13 mouse cellular contexts compared by ENCODE assay signal in the genomic region with DNA sequence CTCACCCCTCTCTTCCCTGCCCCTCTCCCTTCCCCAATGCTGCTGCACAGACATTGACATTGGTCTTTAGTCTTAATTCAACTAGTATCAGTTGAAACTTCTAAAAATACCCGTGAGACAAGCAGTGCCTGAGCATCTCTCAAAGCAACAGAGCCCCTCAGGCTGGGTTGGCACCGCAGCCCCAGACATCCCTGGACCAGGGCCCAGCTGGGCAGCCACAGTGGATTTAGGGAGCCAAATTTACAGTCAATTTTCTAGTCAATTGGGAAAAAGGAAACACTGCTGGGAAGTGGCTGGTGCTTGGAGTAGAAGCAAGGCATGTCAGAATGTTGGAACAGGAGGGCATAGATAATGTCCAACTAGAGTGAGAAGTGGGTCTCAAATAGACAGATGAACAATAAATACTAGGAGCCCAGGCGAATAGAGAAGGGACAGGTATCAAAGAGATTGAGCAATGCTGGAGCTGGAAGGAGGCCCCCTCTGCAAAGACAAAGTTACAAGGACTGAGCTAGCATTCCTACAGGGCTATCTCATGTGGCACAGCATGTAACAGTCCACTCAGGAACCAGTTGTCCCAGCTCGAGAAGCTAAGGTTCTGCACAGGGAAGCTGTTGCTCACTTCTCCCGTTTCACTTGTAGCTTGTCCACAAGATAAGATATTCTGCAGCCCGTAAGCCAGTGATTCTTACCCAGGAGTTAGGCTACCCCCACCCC.
A peak's percentile ranks its signal among the peaks of the same experiment; 100 is the strongest.
DNase-seq lines count a peak whose midpoint lies in the region; ATAC-seq lines count a peak whose summit lies in the region.
"Had no signal": no experiment of that assay in that cellular context is flagged by ENCODE, and none has a peak within 500 bp of the region (broad histone marks: within the 10 kb centered on the region; RNA-seq: fewer than 3 reads in every experiment).

No protein-coding gene starts in this region.

- no peaks in the 10 kb centered on the region for H3K27me3 ChIP-seq in heart, embryonic 15.5 days
- H3K27me3 ChIP-seq in midbrain, embryonic 11.5 days (ENCODE audit: control insufficient read depth, insufficient read depth, low read length), result no peaks in the 10 kb centered on the region
- H3K27me3 ChIP-seq in midbrain, embryonic 14.5 days (ENCODE audit: control insufficient read depth, insufficient read depth, low read length), result no peaks in the 10 kb centered on the region
- H3K27me3 ChIP-seq in midbrain, embryonic 16.5 days (ENCODE audit: control insufficient read depth, insufficient read depth, low read depth, low read length), result no peaks in the 10 kb centered on the region
- H3K27me3 ChIP-seq in liver, embryonic 12.5 days (replicated peaks), result no peaks in the 10 kb centered on the region
- H3K27me3 ChIP-seq: embryonic facial prominence, embryonic 12.5 days; limb, embryonic 15.5 days; midbrain, embryonic 12.5 days had no signal

- H3K4me2 ChIP-seq in heart, embryonic 15.5 days, result peak overlapping the region; percentile 53
- no peak overlapping the region for H3K4me2 ChIP-seq in midbrain, embryonic 11.5 days
- no peak overlapping the region for H3K4me2 ChIP-seq in midbrain, embryonic 14.5 days (ENCODE audit: low read length)
- H3K4me2 ChIP-seq in midbrain, embryonic 16.5 days (ENCODE audit: low read length), result no peak overlapping the region
- H3K4me2 ChIP-seq in liver, embryonic 12.5 days, result no peak overlapping the region
- H3K4me2 ChIP-seq: embryonic facial prominence, embryonic 12.5 days; limb, embryonic 15.5 days; midbrain, embryonic 12.5 days had no signal

- peak; percentile 37 to 60 for DNase-seq in cerebellum, postnatal 4 days (ENCODE audit: low spot score in 2 of 2)
- DNase-seq in cerebellum, postnatal 36 days, result no peak
- no peak for DNase-seq in heart, postnatal 14 days
- DNase-seq in midbrain, embryonic 11.5 days (ENCODE audit: low spot score, missing footprints), result no peak
- no peak for DNase-seq in midbrain, embryonic 14.5 days
- DNase-seq: adrenal gland, adult 8-10 months; kidney, adult 11 months had no signal

- WGBS in heart, embryonic 15.5 days, result 37% methylated on average over 6 of the region's 6 CpGs
- 76% methylated on average over 6 of the region's 6 CpGs for WGBS in midbrain, embryonic 11.5 days
- 78% methylated on average over 6 of the region's 6 CpGs for WGBS in midbrain, embryonic 14.5 days
- WGBS in midbrain, embryonic 16.5 days, result 78% methylated on average over 6 of the region's 6 CpGs
- whole genome bisulfite sequencing in liver, embryonic 12.5 days (ENCODE audit: insufficient replicate concordance), result 48% methylated on average over 6 of the region's 6 CpGs

- H3K27ac ChIP-seq in heart, embryonic 15.5 days, result no peak overlapping the region
- H3K27ac ChIP-seq in midbrain, embryonic 11.5 days (ENCODE audit: low read depth, low read length), result no peak overlapping the region
- H3K27ac ChIP-seq in midbrain, embryonic 14.5 days (replicated peaks; ENCODE audit: low read depth, low read length), result no peak overlapping the region
- no peak overlapping the region for H3K27ac ChIP-seq in midbrain, embryonic 16.5 days (ENCODE audit: low read length)
- H3K27ac ChIP-seq in liver, embryonic 12.5 days, result no peak overlapping the region
- H3K27ac ChIP-seq: embryonic facial prominence, embryonic 12.5 days; limb, embryonic 15.5 days; midbrain, embryonic 12.5 days had no signal

- no peak for ATAC-seq in heart, embryonic 15.5 days (replicated peaks; ENCODE audit: insufficient number of reproducible peaks, insufficient read depth, low FRiP score, low read depth)
- peak; percentile 19; the same call in 1 of the 2 replicates for ATAC-seq in midbrain, embryonic 11.5 days (ENCODE audit: low FRiP score)
- ATAC-seq in midbrain, embryonic 14.5 days (ENCODE audit: low FRiP score, low TSS enrichment), result no peak
- ATAC-seq in midbrain, embryonic 16.5 days, result peak; percentile 50
- ATAC-seq in liver, embryonic 12.5 days, result no peak

- peaks cover 7% of the 10 kb centered on the region for H3K4me1 ChIP-seq in heart, embryonic 15.5 days (replicated peaks)
- no peaks in the 10 kb centered on the region for H3K4me1 ChIP-seq in midbrain, embryonic 11.5 days (ENCODE audit: control insufficient read depth, insufficient read depth, low read length)
- no peaks in the 10 kb centered on the region for H3K4me1 ChIP-seq in midbrain, embryonic 14.5 days (ENCODE audit: control insufficient read depth, insufficient read depth, low read length)
- peaks cover 5% of the 10 kb centered on the region; the same call in 1 of the 2 replicates for H3K4me1 ChIP-seq in midbrain, embryonic 16.5 days (ENCODE audit: control insufficient read depth, insufficient read depth, low read length)
- H3K4me1 ChIP-seq in liver, embryonic 12.5 days, result no peaks in the 10 kb centered on the region
- H3K4me1 ChIP-seq: embryonic facial prominence, embryonic 12.5 days; limb, embryonic 15.5 days; midbrain, embryonic 12.5 days had no signal

- H3K9ac ChIP-seq in heart, embryonic 15.5 days, result no peak overlapping the region
- H3K9ac ChIP-seq in midbrain, embryonic 11.5 days (ENCODE audit: low read length), result no peak overlapping the region
- H3K9ac ChIP-seq in midbrain, embryonic 14.5 days (replicated peaks; ENCODE audit: low read length), result no peak overlapping the region
- no peak overlapping the region for H3K9ac ChIP-seq in midbrain, embryonic 16.5 days (ENCODE audit: low read depth, low read length)
- H3K9ac ChIP-seq in liver, embryonic 12.5 days, result no peak overlapping the region
- H3K9ac ChIP-seq: embryonic facial prominence, embryonic 12.5 days; limb, embryonic 15.5 days; midbrain, embryonic 12.5 days had no signal

- no peaks in the 10 kb centered on the region for H3K9me3 ChIP-seq in heart, embryonic 15.5 days (replicated peaks)
- H3K9me3 ChIP-seq in midbrain, embryonic 11.5 days (ENCODE audit: control insufficient read depth, low read length), result no peaks in the 10 kb centered on the region
- H3K9me3 ChIP-seq in midbrain, embryonic 14.5 days (ENCODE audit: control insufficient read depth, low read length), result no peaks in the 10 kb centered on the region
- H3K9me3 ChIP-seq in midbrain, embryonic 16.5 days (replicated peaks; ENCODE audit: control insufficient read depth, low read length, poor library complexity, severe bottlenecking), result no peaks in the 10 kb centered on the region
- H3K9me3 ChIP-seq in liver, embryonic 12.5 days (replicated peaks), result no peaks in the 10 kb centered on the region
- H3K9me3 ChIP-seq: embryonic facial prominence, embryonic 12.5 days; limb, embryonic 15.5 days; midbrain, embryonic 12.5 days had no signal

- intact Hi-C loops in heart, postnatal 14 days (cut with DNase I), result no loop called here

- peak overlapping the region; percentile 20; the same call in 1 of the 2 replicates for H3K4me3 ChIP-seq in heart, embryonic 15.5 days
- no peak overlapping the region for H3K4me3 ChIP-seq in midbrain, embryonic 11.5 days (ENCODE audit: low read depth, low read length)
- H3K4me3 ChIP-seq in midbrain, embryonic 14.5 days (replicated peaks; ENCODE audit: low read depth, low read length), result no peak overlapping the region
- no peak overlapping the region for H3K4me3 ChIP-seq in midbrain, embryonic 16.5 days (ENCODE audit: low read depth, low read length)
- no peak overlapping the region for H3K4me3 ChIP-seq in liver, embryonic 12.5 days
- H3K4me3 ChIP-seq: embryonic facial prominence, embryonic 12.5 days; limb, embryonic 15.5 days; midbrain, embryonic 12.5 days had no signal

- H3K36me3 ChIP-seq in heart, embryonic 15.5 days, result no peaks in the 10 kb centered on the region
- H3K36me3 ChIP-seq in midbrain, embryonic 11.5 days (ENCODE audit: control insufficient read depth, insufficient read depth, low read length), result no peaks in the 10 kb centered on the region
- H3K36me3 ChIP-seq in midbrain, embryonic 14.5 days (ENCODE audit: control insufficient read depth, insufficient read depth, low read length), result no peaks in the 10 kb centered on the region
- no peaks in the 10 kb centered on the region for H3K36me3 ChIP-seq in midbrain, embryonic 16.5 days (ENCODE audit: control insufficient read depth, insufficient read depth, low read length)
- no peaks in the 10 kb centered on the region for H3K36me3 ChIP-seq in liver, embryonic 12.5 days
- H3K36me3 ChIP-seq: embryonic facial prominence, embryonic 12.5 days; limb, embryonic 15.5 days; midbrain, embryonic 12.5 days had no signal

Comparison
In these comparisons a context has a peak if more than half of its experiments do, and no peak if none do; other contexts are left out.
1. DNase-seq: peak in cerebellum, postnatal 4 days (2 of 2); none in cerebellum, postnatal 36 days (0 of 2), heart, postnatal 14 days (0 of 2), midbrain, embryonic 11.5 days (single experiment) and midbrain, embryonic 14.5 days (single experiment).
2. ATAC-seq: peak in midbrain, embryonic 11.5 days (single experiment) and midbrain, embryonic 16.5 days (single experiment); none in heart, embryonic 15.5 days (single experiment), midbrain, embryonic 14.5 days (single experiment) and liver, embryonic 12.5 days (single experiment).